Mouse (Mus musculus): ENCODE data around the gene Serpina3n. TPM values are rescaled to one million over a fixed set of nuclear protein-coding genes. Genes with fewer than 3 reads are reported as not detected.
"Not testable (repeated sequence)": the region's sequence is repeated elsewhere in the genome, so short reads cannot be mapped to it uniquely, and the experiment has no call there.

Gene Serpina3n
- polyA plus RNA-seq, 1 experiment from 2014 or later: not detected

DNA sequence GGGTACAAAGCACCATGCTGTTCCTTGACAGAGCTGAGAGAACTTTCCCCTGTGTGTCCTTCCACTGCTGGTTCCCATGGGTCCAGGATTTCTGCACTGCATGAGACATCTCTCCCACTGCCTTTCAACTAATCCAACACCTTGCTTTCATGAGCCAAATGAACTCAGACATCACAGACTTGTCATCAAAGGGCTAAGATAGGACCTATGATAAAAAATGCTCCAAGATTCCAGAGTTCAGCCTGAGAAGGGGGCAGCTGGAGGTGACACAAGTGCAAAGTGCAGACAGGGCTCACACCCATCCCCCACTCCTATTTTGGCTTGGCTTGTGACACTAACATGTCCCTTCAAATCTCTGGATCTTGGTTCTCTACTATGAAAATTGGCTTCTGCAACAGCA is 18.1 kb upstream of the Serpina3n start:
- H3K27ac ChIP-seq (replicated peaks; ENCODE audit: low read depth, low read length): no peak overlapping the region
- no peak overlapping the region for H3K4me3 ChIP-seq (ENCODE audit: low read depth, low read length)
- no peaks in the 10 kb centered on the region for H3K27me3 ChIP-seq (ENCODE audit: control insufficient read depth, insufficient read depth, low read length)
- no peaks in the 10 kb centered on the region for H3K36me3 ChIP-seq (ENCODE audit: control insufficient read depth, insufficient read depth, low read length)
- ATAC-seq (ENCODE audit: insufficient number of reproducible peaks, low FRiP score, low TSS enrichment, low read depth) (no peak), DNase-seq (ENCODE audit: low spot score) (peak; percentile 13)
- H3K4me2 ChIP-seq (ENCODE audit: low read depth, severe bottlenecking): no peak overlapping the region
- no peaks in the 10 kb centered on the region for H3K4me1 ChIP-seq (ENCODE audit: control insufficient read depth, insufficient read depth, low read length)
- H3K9ac ChIP-seq (ENCODE audit: low read length): no peak overlapping the region
- no peaks in the 10 kb centered on the region for H3K9me3 ChIP-seq (ENCODE audit: control insufficient read depth, low read length)

GRCm38 (mm10) chr12:104391057-104391456 is 15.5 kb upstream of the Serpina3n start:
- not testable (repeated sequence) for H3K4me2 ChIP-seq (ENCODE audit: low read depth, severe bottlenecking); H3K9ac ChIP-seq (ENCODE audit: low read length); H3K27ac ChIP-seq (replicated peaks; ENCODE audit: low read depth, low read length); H3K4me3 ChIP-seq (ENCODE audit: low read depth, low read length); H3K4me1 ChIP-seq (ENCODE audit: control insufficient read depth, insufficient read depth, low read length); ATAC-seq (ENCODE audit: insufficient number of reproducible peaks, low FRiP score, low TSS enrichment, low read depth); H3K9me3 ChIP-seq (ENCODE audit: control insufficient read depth, low read length); H3K36me3 ChIP-seq (ENCODE audit: control insufficient read depth, insufficient read depth, low read length); H3K27me3 ChIP-seq (ENCODE audit: control insufficient read depth, insufficient read depth, low read length)
- 64% methylated on average over 2 of the region's 2 CpGs for WGBS
- DNase-seq (ENCODE audit: low spot score): peak; percentile 13

- ATAC-seq (ENCODE audit: insufficient number of reproducible peaks, low FRiP score, low TSS enrichment, low read depth): no peak
- no peak for DNase-seq (ENCODE audit: low spot score)
- Histone ChIP-seq H3K4me1 (ENCODE audit: control insufficient read depth, insufficient read depth, low read length) (no peaks in the 10 kb centered on the region), H3K4me2 (ENCODE audit: low read depth, severe bottlenecking) (no peak overlapping the region), H3K27me3 (ENCODE audit: control insufficient read depth, insufficient read depth, low read length) (no peaks in the 10 kb centered on the region), H3K9ac (ENCODE audit: low read length) (no peak overlapping the region), H3K27ac (replicated peaks; ENCODE audit: low read depth, low read length) (no peak overlapping the region), H3K9me3 (ENCODE audit: control insufficient read depth, low read length) (no peaks in the 10 kb centered on the region), H3K36me3 (ENCODE audit: control insufficient read depth, insufficient read depth, low read length) (no peaks in the 10 kb centered on the region), H3K4me3 (ENCODE audit: low read depth, low read length) (no peak overlapping the region)
- 85% methylated on average over 5 of the region's 5 CpGs for WGBS
Observed at GRCm38 (mm10) chr12:104403968-104404367, 2.6 kb upstream of the Serpina3n start.

GRCm38 (mm10) chr12:104412507-104412906 is 6.0 kb downstream of the Serpina3n start:
- H3K4me2 ChIP-seq (ENCODE audit: low read depth, severe bottlenecking): no peak overlapping the region
- H3K9ac ChIP-seq (ENCODE audit: low read length): no peak overlapping the region
- H3K27me3 ChIP-seq (ENCODE audit: control insufficient read depth, insufficient read depth, low read length): no peaks in the 10 kb centered on the region
- no peaks in the 10 kb centered on the region for H3K9me3 ChIP-seq (ENCODE audit: control insufficient read depth, low read length)
- no peak overlapping the region for H3K4me3 ChIP-seq (ENCODE audit: low read depth, low read length)
- H3K4me1 ChIP-seq (ENCODE audit: control insufficient read depth, insufficient read depth, low read length): no peaks in the 10 kb centered on the region
- DNase-seq (ENCODE audit: low spot score) (no peak), ATAC-seq (ENCODE audit: insufficient number of reproducible peaks, low FRiP score, low TSS enrichment, low read depth) (no peak)
- 91% methylated on average over 6 of the region's 6 CpGs for WGBS
- no peak overlapping the region for H3K27ac ChIP-seq (replicated peaks; ENCODE audit: low read depth, low read length)
- no peaks in the 10 kb centered on the region for H3K36me3 ChIP-seq (ENCODE audit: control insufficient read depth, insufficient read depth, low read length)

- ATAC-seq (ENCODE audit: insufficient number of reproducible peaks, low FRiP score, low TSS enrichment, low read depth) (no peak), DNase-seq (ENCODE audit: low spot score) (no peak)
- Histone ChIP-seq H3K4me2 (ENCODE audit: low read depth, severe bottlenecking) (no peak overlapping the region), H3K9ac (ENCODE audit: low read length) (no peak overlapping the region), H3K9me3 (ENCODE audit: control insufficient read depth, low read length) (no peaks in the 10 kb centered on the region), H3K27ac (replicated peaks; ENCODE audit: low read depth, low read length) (no peak overlapping the region), H3K4me1 (ENCODE audit: control insufficient read depth, insufficient read depth, low read length) (peaks cover 3% of the 10 kb centered on the region; the same call in 1 of the 2 replicates), H3K36me3 (ENCODE audit: control insufficient read depth, insufficient read depth, low read length) (no peaks in the 10 kb centered on the region), H3K27me3 (ENCODE audit: control insufficient read depth, insufficient read depth, low read length) (no peaks in the 10 kb centered on the region), H3K4me3 (ENCODE audit: low read depth, low read length) (no peak overlapping the region)
- WGBS: 70% methylated on average over 2 of the region's 2 CpGs
Observed at GRCm38 (mm10) chr12:104414576-104414975, 8.0 kb downstream of the Serpina3n start.

DNA sequence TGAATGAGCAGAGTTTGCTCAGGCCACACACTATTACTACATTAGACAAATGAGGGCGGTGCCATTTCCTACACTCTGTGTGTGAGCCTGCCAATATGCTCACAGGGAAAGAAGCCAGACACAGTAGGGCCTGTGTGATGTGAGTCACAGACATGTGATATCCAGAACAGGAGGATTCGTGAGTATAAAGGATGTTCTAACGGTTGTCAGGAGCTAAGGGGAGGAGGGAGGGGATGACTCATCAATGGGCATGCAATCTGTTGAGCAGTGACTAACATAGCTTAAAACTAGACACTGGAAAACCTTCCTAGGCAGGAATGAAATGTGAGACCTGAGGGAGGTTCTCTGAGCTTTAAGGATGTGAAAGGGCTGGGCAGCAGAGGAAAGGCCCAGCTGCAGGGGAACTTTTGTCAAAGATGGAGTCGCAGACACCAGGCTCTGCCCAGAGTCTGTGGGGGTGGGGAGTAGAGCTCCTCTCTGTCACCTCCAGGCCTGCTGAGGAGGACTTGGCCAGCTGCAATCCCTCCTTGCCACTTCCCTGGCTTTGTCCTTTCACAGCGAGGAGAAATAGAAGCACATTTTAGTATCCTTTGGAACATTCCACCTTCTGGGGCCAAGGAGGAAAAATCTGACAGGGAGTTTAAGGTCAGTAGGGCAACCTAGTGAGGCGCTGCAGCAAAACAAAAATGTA is 9.2 kb downstream of the Serpina3n start:
- H3K9me3 ChIP-seq (ENCODE audit: control insufficient read depth, low read length): no peaks in the 10 kb centered on the region
- ATAC-seq (ENCODE audit: insufficient number of reproducible peaks, low FRiP score, low TSS enrichment, low read depth): no peak

GRCm38 (mm10) chr12:104418340-104419135 is 12.0 kb downstream of the Serpina3n start:
- Histone ChIP-seq H3K9me3 (ENCODE audit: control insufficient read depth, low read length) (no peaks in the 10 kb centered on the region), H3K4me2 (ENCODE audit: low read depth, severe bottlenecking) (0 out of 2 replicates have a peak overlapping the region, but pooled peaks have one; percentile 2), H3K4me1 (ENCODE audit: control insufficient read depth, insufficient read depth, low read length) (peaks cover 3% of the 10 kb centered on the region; the same call in 1 of the 2 replicates), H3K36me3 (ENCODE audit: control insufficient read depth, insufficient read depth, low read length) (no peaks in the 10 kb centered on the region), H3K27ac (replicated peaks; ENCODE audit: low read depth, low read length) (no peak overlapping the region), H3K4me3 (ENCODE audit: low read depth, low read length) (no peak overlapping the region), H3K27me3 (ENCODE audit: control insufficient read depth, insufficient read depth, low read length) (no peaks in the 10 kb centered on the region), H3K9ac (ENCODE audit: low read length) (no peak overlapping the region)
- peak; percentile 61; the same call in 1 of the 2 replicates for ATAC-seq (ENCODE audit: insufficient number of reproducible peaks, low FRiP score, low TSS enrichment, low read depth)
- 21% methylated on average over 15 of the region's 17 CpGs for WGBS
- DNase-seq (ENCODE audit: low spot score): peak; percentile 96

More for the DNA sequence above, 9.2 kb downstream of the Serpina3n start:
- 59% methylated on average over 6 of the region's 6 CpGs for WGBS
- Histone ChIP-seq H3K4me2 (ENCODE audit: low read depth, severe bottlenecking) (no peak overlapping the region), H3K27me3 (ENCODE audit: control insufficient read depth, insufficient read depth, low read length) (no peaks in the 10 kb centered on the region), H3K4me1 (ENCODE audit: control insufficient read depth, insufficient read depth, low read length) (peaks cover 3% of the 10 kb centered on the region; the same call in 1 of the 2 replicates), H3K36me3 (ENCODE audit: control insufficient read depth, insufficient read depth, low read length) (no peaks in the 10 kb centered on the region), H3K4me3 (ENCODE audit: low read depth, low read length) (no peak overlapping the region), H3K9ac (ENCODE audit: low read length) (no peak overlapping the region), H3K27ac (replicated peaks; ENCODE audit: low read depth, low read length) (no peak overlapping the region)
- DNase-seq (ENCODE audit: low spot score): no peak

DNA sequence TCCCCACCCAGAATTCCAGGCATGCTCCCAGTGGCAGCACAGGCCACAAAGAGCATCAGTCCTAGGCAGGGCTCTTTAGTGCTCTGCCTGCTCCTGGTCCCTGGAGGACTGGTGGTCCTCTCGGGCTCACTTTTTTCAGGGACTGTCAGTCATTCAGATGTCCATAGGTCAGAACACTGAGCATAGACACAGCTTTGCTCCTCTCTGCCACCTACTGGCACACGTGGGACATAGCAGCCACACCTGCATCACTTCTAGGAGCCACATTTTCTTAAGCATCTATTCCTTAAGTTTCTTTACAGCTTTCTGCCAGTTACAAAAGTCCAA is 12.6 kb downstream of the Serpina3n start:
- peaks cover 3% of the 10 kb centered on the region; the same call in 1 of the 2 replicates for H3K4me1 ChIP-seq (ENCODE audit: control insufficient read depth, insufficient read depth, low read length)
- H3K4me2 ChIP-seq (ENCODE audit: low read depth, severe bottlenecking): no peak overlapping the region
- peak; percentile 67 for DNase-seq (ENCODE audit: low spot score)
- H3K4me3 ChIP-seq (ENCODE audit: low read depth, low read length): no peak overlapping the region
- no peak overlapping the region for H3K27ac ChIP-seq (replicated peaks; ENCODE audit: low read depth, low read length)
- H3K9me3 ChIP-seq (ENCODE audit: control insufficient read depth, low read length): no peaks in the 10 kb centered on the region
- H3K36me3 ChIP-seq (ENCODE audit: control insufficient read depth, insufficient read depth, low read length): no peaks in the 10 kb centered on the region
- 14% methylated on average over 2 of the region's 2 CpGs for WGBS
- ATAC-seq (ENCODE audit: insufficient number of reproducible peaks, low FRiP score, low TSS enrichment, low read depth): peak; percentile 44; the same call in 1 of the 2 replicates
- H3K27me3 ChIP-seq (ENCODE audit: control insufficient read depth, insufficient read depth, low read length): no peaks in the 10 kb centered on the region
- no peak overlapping the region for H3K9ac ChIP-seq (ENCODE audit: low read length)

Measured in limb, embryonic 11.5 days (tissue).